Mouse (Mus musculus) erythroblast, embryonic 14.5 days (primary cell): ENCODE results near the gene Fkbp2.

Source experiments
- GATA1 ChIP-seq: IDR thresholded peaks from 2 replicates; pipeline ENCODE4 v1.6.1; 2012; ENCODE audit warnings: low read length, inconsistent platforms, mixed read lengths
- TAL1 ChIP-seq: IDR thresholded peaks from 3 replicates; pipeline ENCODE4 v1.6.1; 2012; ENCODE audit warnings: low read length, inconsistent platforms, mixed read lengths

- TF ChIP-seq GATA1: no peak
- TF ChIP-seq TAL1: no peak
Measured at GRCm38 (mm10) chr19:6994489-6994888, 14.2 kb upstream of the Fkbp2 start.
